Mouse (Mus musculus): ENCODE data around the gene Gm49416. TPM values are rescaled to one million over a fixed set of nuclear protein-coding genes. Genes with fewer than 3 reads are reported as not detected.
A peak's percentile ranks its signal among the peaks of the same experiment; 100 is the strongest.

Gm49416 gene
- polyA plus RNA-seq, 1 experiment = 0.61 TPM

DNA sequence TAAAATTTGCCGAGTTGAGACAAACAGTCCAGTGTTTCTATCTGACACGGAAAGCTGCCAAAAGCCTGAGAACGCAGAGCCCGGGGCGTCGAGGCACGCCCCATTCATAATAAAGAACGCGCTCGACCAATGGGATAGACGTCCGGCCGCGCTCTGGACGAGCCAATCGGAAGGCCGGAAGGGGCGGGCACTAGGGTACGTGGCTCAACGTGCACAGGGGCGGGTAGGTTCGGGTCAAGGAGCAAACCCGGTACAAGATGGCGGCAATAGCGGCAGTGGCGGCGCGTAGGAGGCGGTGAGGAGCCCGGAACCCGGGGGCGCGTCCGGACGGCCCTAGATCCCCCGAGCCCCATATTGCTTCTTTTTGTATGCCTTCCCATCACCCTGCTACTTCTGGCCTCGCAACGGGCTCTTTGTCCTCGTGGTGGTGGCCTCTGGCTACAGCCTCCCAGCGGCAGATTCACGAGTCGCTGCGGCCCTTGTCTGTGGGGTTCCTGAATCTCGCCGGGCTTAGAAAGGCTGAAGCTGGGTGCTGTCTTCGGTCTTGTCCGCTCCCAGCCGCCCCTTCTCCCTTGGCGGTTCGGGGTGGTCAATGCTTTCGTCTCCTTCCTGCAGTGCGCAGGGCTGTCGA, 9.3 kb downstream of the Gm49416 start, which contains the start of gene Ganab:
Ganab (plus strand) TSS at position 207 of the 631 bp plus-strand sequence.
- Histone ChIP-seq H3K79me3 (ENCODE audit: low read depth) (peaks cover 72% of the 10 kb centered on the region), H3K79me2 (ENCODE audit: control insufficient read depth, insufficient read depth) (peaks cover 94% of the 10 kb centered on the region)

DNA sequence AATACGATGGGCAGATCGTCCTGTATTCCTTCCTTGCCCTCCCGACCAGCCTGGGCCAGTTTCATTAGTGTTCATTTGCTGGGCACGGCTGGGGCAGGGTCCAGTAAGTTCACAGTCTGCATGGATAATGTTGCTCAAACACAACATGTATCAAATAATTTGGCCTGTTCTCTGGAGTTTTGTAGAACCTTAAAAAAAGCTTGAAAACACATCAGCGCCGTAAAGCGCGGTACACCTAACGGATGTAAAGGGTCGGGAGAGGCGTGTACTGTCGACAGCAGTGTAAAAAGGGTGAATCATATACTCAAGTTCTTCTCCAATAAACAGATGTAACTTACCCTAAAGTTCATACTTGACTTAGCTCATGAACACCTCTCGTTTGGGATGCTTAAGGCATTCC, 9.8 kb downstream of the Gm49416 start:
- Histone ChIP-seq H3ac (ENCODE audit: control insufficient read depth, insufficient read length, low read depth) (peak overlapping the region; percentile 99), H3K27me3 (ENCODE audit: control insufficient read depth, insufficient read depth, insufficient read length) (no peaks in the 10 kb centered on the region), H3K4me3 (ENCODE audit: insufficient read depth, poor library complexity, severe bottlenecking) (peak overlapping the region; percentile 100), H3K79me2 (ENCODE audit: control insufficient read depth, insufficient read depth) (peaks cover 88% of the 10 kb centered on the region), H3K36me3 (ENCODE audit: control insufficient read depth, insufficient read depth) (peaks cover 61% of the 10 kb centered on the region), H3K79me3 (ENCODE audit: low read depth) (peaks cover 66% of the 10 kb centered on the region)
- TF ChIP-seq CEBPB (IDR thresholded peaks at IDR 0.05; ENCODE audit: low read depth) = no peak
- TF ChIP-seq MYOD1 (IDR thresholded peaks at IDR 0.05; ENCODE audit: control insufficient read depth, insufficient read length, low read depth) = no peak
- TF ChIP-seq MAX (IDR thresholded peaks at IDR 0.05) = no peak
- no peak for TF ChIP-seq CTCF (IDR thresholded peaks at IDR 0.05; ENCODE audit: control insufficient read depth, insufficient read depth, insufficient read length)
- no peak for TF ChIP-seq USF1 (IDR thresholded peaks at IDR 0.05; ENCODE audit: low read depth)
- TF ChIP-seq FOSL1 (IDR thresholded peaks at IDR 0.05; ENCODE audit: insufficient read depth, low read length, poor library complexity, severe bottlenecking) = no peak
- no peak for TF ChIP-seq MYOG (IDR thresholded peaks at IDR 0.05; ENCODE audit: control insufficient read depth, extremely low read depth, insufficient read length)

More for the DNA sequence above, 9.3 kb downstream of the Gm49416 start, which contains the start of gene Ganab:
- Histone ChIP-seq H3K36me3 (ENCODE audit: control insufficient read depth, insufficient read depth) (peaks cover 55% of the 10 kb centered on the region), H3K27me3 (ENCODE audit: control insufficient read depth, insufficient read depth, insufficient read length) (no peaks in the 10 kb centered on the region), H3ac (ENCODE audit: control insufficient read depth, insufficient read length, low read depth) (peak within 1 kb of the TSS; percentile 99), H3K4me3 (ENCODE audit: insufficient read depth, poor library complexity, severe bottlenecking) (peak within 1 kb of the TSS; percentile 100)
- no peak for TF ChIP-seq MYOG (IDR thresholded peaks at IDR 0.05; ENCODE audit: control insufficient read depth, extremely low read depth, insufficient read length)
- no peak for TF ChIP-seq FOSL1 (IDR thresholded peaks at IDR 0.05; ENCODE audit: insufficient read depth, low read length, poor library complexity, severe bottlenecking)
- TF ChIP-seq CEBPB (IDR thresholded peaks at IDR 0.05; ENCODE audit: low read depth) = no peak
- no peak for TF ChIP-seq CTCF (IDR thresholded peaks at IDR 0.05; ENCODE audit: control insufficient read depth, insufficient read depth, insufficient read length)
- TF ChIP-seq USF1 (IDR thresholded peaks at IDR 0.05; ENCODE audit: low read depth) = no peak
- no peak for TF ChIP-seq MAX (IDR thresholded peaks at IDR 0.05)
- TF ChIP-seq MYOD1 (IDR thresholded peaks at IDR 0.05; ENCODE audit: control insufficient read depth, insufficient read length, low read depth) = no peak

GRCm38 (mm10) chr19:8899079-8899478, 10.4 kb downstream of the Gm49416 start:
- peaks cover 83% of the 10 kb centered on the region for H3K79me2 ChIP-seq (ENCODE audit: control insufficient read depth, insufficient read depth)
- no peak for TF ChIP-seq CEBPB (IDR thresholded peaks at IDR 0.05; ENCODE audit: low read depth)
- no peak for TF ChIP-seq FOSL1 (IDR thresholded peaks at IDR 0.05; ENCODE audit: insufficient read depth, low read length, poor library complexity, severe bottlenecking)
- no peak for TF ChIP-seq MYOD1 (IDR thresholded peaks at IDR 0.05; ENCODE audit: control insufficient read depth, insufficient read length, low read depth)
- TF ChIP-seq CTCF (IDR thresholded peaks at IDR 0.05; ENCODE audit: control insufficient read depth, insufficient read depth, insufficient read length) = no peak
- no peak for TF ChIP-seq USF1 (IDR thresholded peaks at IDR 0.05; ENCODE audit: low read depth)
- no peak for TF ChIP-seq MYOG (IDR thresholded peaks at IDR 0.05; ENCODE audit: control insufficient read depth, extremely low read depth, insufficient read length)
- no peak for TF ChIP-seq MAX (IDR thresholded peaks at IDR 0.05)
- peaks cover 66% of the 10 kb centered on the region for H3K36me3 ChIP-seq (ENCODE audit: control insufficient read depth, insufficient read depth)
- H3K79me3 ChIP-seq (ENCODE audit: low read depth) = peaks cover 61% of the 10 kb centered on the region
- peak overlapping the region; percentile 100 for H3K4me3 ChIP-seq (ENCODE audit: insufficient read depth, poor library complexity, severe bottlenecking)
- peak overlapping the region; percentile 1 for H3ac ChIP-seq (ENCODE audit: control insufficient read depth, insufficient read length, low read depth)
- no peaks in the 10 kb centered on the region for H3K27me3 ChIP-seq (ENCODE audit: control insufficient read depth, insufficient read depth, insufficient read length)

DNA sequence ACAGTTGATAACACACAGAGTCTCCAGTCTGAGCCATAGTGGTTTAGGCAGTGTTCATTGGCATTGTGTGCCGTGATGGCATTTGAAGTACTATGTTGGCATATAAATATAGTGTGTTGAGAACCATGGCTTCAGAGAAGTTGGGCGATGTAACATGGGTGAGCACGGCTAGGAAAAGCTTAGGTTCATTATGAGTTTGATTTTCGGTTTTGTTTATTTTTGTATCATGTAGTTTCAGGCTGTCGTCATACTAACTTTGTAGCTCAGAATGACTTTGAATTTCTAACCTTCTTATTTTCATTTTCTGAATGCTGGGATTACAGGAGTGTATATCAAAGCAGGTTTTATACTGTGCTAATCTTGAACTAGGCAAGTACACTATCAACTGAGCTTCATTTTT, 14.7 kb downstream of the Gm49416 start:
- Histone ChIP-seq H3ac (ENCODE audit: control insufficient read depth, insufficient read length, low read depth) (no peak overlapping the region), H3K79me2 (ENCODE audit: control insufficient read depth, insufficient read depth) (peaks cover 44% of the 10 kb centered on the region), H3K4me3 (ENCODE audit: insufficient read depth, poor library complexity, severe bottlenecking) (no peak overlapping the region), H3K79me3 (ENCODE audit: low read depth) (peaks cover 39% of the 10 kb centered on the region), H3K36me3 (ENCODE audit: control insufficient read depth, insufficient read depth) (peaks cover 74% of the 10 kb centered on the region), H3K27me3 (ENCODE audit: control insufficient read depth, insufficient read depth, insufficient read length) (no peaks in the 10 kb centered on the region)
- TF ChIP-seq CTCF (IDR thresholded peaks at IDR 0.05; ENCODE audit: control insufficient read depth, insufficient read depth, insufficient read length) (no peak), CEBPB (IDR thresholded peaks at IDR 0.05; ENCODE audit: low read depth) (no peak), MAX (IDR thresholded peaks at IDR 0.05) (no peak), MYOG (IDR thresholded peaks at IDR 0.05; ENCODE audit: control insufficient read depth, extremely low read depth, insufficient read length) (no peak), USF1 (IDR thresholded peaks at IDR 0.05; ENCODE audit: low read depth) (no peak), MYOD1 (IDR thresholded peaks at IDR 0.05; ENCODE audit: control insufficient read depth, insufficient read length, low read depth) (no peak), FOSL1 (IDR thresholded peaks at IDR 0.05; ENCODE audit: insufficient read depth, low read length, poor library complexity, severe bottlenecking) (no peak)

DNA sequence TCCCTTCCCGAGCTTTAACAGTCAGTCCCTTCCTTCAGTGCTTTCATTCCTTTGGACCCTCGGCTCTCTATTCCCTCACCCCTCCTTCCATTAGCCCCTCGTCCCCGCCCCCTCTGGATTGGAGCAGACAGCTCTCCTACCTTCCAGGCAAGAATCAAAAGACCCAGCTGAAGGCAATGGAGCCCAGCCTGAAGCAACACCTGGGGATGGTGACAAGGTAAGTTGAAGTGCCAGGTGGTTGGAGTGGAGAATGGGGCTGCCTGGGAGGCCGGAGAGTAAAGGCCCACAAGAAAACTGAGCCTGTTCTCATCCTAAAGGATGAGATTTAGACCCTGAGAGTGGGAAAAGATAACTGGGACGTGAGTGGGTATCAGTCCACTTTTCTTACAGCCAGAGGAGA, 19.8 kb downstream of the Gm49416 start:
- H3K4me3 ChIP-seq (ENCODE audit: insufficient read depth, poor library complexity, severe bottlenecking) = no peak overlapping the region
- no peaks in the 10 kb centered on the region for H3K79me2 ChIP-seq (ENCODE audit: control insufficient read depth, insufficient read depth)
- no peak overlapping the region for H3ac ChIP-seq (ENCODE audit: control insufficient read depth, insufficient read length, low read depth)
- no peak for TF ChIP-seq CEBPB (IDR thresholded peaks at IDR 0.05; ENCODE audit: low read depth)
- no peak for TF ChIP-seq MYOD1 (IDR thresholded peaks at IDR 0.05; ENCODE audit: control insufficient read depth, insufficient read length, low read depth)
- no peak for TF ChIP-seq MAX (IDR thresholded peaks at IDR 0.05)
- no peak for TF ChIP-seq FOSL1 (IDR thresholded peaks at IDR 0.05; ENCODE audit: insufficient read depth, low read length, poor library complexity, severe bottlenecking)
- TF ChIP-seq CTCF (IDR thresholded peaks at IDR 0.05; ENCODE audit: control insufficient read depth, insufficient read depth, insufficient read length) = no peak
- no peak for TF ChIP-seq USF1 (IDR thresholded peaks at IDR 0.05; ENCODE audit: low read depth)
- TF ChIP-seq MYOG (IDR thresholded peaks at IDR 0.05; ENCODE audit: control insufficient read depth, extremely low read depth, insufficient read length) = no peak
- no peaks in the 10 kb centered on the region for H3K27me3 ChIP-seq (ENCODE audit: control insufficient read depth, insufficient read depth, insufficient read length)
- H3K79me3 ChIP-seq (ENCODE audit: low read depth) = peaks cover 3% of the 10 kb centered on the region
- peaks cover 96% of the 10 kb centered on the region for H3K36me3 ChIP-seq (ENCODE audit: control insufficient read depth, insufficient read depth)

All from C2C12 (cell line).